Mouse (Mus musculus) G1E (cell line): ENCODE results near the gene Tsx.

Source experiments
- CTCF ChIP-seq: IDR thresholded peaks from 2 replicates; pipeline ENCODE4 v1.5.1; 2012; ENCODE audit warnings: low read depth, low read length, inconsistent platforms, mixed read lengths
- GATA1 ChIP-seq: IDR thresholded peaks from 2 replicates; pipeline ENCODE4 v1.6.1; 2012; ENCODE audit warnings: borderline replicate concordance, low read length, inconsistent platforms, mixed read lengths
- GATA2 ChIP-seq: IDR thresholded peaks from 2 replicates; pipeline ENCODE4 v1.6.1; 2012; ENCODE audit warnings: low read depth, low read length, inconsistent platforms, borderline replicate concordance
- POLR2AphosphoS5 ChIP-seq: IDR thresholded peaks from 2 replicates; pipeline ENCODE4 v1.6.1; 2012; ENCODE audit warnings: low read depth, low read length, inconsistent platforms; ENCODE audit not compliant: insufficient replicate concordance
- TAL1 ChIP-seq: conservative IDR thresholded peaks from 2 replicates; pipeline ENCODE4 v1.6.1; 2012; ENCODE audit warnings: low read depth, low read length, inconsistent platforms, mixed read lengths

DNA sequence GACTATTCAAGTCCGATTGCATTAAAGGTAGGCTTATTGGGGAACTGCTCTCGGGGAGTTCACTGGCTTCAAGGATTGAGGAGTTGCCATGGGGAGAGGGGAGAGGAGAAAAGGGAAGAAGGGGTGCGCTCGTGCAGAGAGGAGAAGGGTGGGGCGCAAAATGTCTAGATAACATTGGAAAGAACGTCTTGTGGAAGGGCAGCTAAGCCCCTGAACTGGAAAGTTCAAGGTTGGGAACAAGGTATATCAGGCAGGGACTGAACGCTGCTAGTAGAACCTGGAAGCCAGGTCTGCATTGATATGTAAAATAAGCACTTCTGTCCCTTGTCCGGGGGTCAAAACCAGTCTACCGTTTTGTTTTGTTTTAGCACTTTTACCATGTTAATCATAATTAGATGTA is 23.8 kb downstream of the Tsx start:
- TF ChIP-seq CTCF (no peak), TAL1 (no peak), GATA1 (no peak), POLR2AphosphoS5 (no peak), GATA2 (no peak)
